Mouse (Mus musculus): ENCODE measurements around the gene Tenm4.

The Tenm4 gene

GRCm38 (mm10) chr7:96203812-96204560 lies 32.9 kb downstream of the Tenm4 start:
- no peak for DNase-seq (ENCODE audit: low spot score)

DNA sequence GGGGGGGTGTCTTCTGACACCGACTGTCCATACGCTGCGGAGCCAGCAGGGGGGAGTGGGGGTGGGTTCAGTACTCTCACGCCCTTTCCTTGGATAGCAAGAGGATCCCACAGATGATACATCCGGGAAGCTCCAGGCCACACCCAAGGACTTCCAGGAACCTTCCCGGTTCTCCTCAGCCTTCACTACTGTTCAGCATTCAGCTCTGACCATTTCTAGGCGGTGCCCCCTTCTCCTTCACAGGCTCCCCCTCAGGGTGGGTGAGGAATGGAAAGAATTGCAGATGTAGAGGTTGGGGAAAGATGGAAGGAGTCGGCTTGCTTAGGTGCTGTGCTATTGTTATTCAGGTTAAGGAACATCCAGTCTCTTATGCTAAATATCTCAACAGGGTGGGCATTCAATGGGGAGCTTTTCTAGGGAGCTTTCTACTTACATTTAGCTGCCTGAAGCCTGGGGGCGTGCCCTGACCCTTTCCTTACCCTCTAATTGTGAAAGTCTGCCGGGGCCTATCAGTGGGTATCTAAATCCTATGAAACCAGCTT lies 33.8 kb downstream of the Tenm4 start:
- no peak for DNase-seq (ENCODE audit: low spot score)

DNA sequence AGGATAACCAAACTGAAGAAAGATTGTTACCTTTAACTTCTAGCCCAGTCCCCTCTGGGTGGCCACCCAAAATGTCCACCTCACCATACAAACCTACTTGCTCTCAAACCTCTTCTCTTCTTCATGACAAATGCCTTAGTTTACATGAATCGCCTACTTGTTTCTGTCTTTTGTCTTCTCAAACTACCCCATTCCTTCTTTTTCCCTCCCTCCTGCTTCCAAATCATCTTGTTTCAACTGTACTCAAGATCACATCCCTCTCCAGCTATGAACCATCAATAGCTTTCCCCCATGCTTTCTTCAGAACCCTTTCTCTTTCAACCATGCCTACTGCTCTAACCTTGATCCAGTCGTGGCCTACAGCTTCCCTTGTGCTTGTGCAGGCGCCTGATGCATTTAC lies 36.0 kb downstream of the Tenm4 start:
- DNase-seq (ENCODE audit: low spot score): no peak

- DNase-seq (ENCODE audit: low spot score): peak; percentile 75
These were observed 38.9 kb downstream of the Tenm4 start for GRCm38 (mm10) chr7:96209783-96210524.

- peak; percentile 65 for DNase-seq (ENCODE audit: low spot score)
These were observed 39.7 kb downstream of the Tenm4 start for GRCm38 (mm10) chr7:96210525-96211369.

GRCm38 (mm10) chr7:96211618-96212021 lies 40.6 kb downstream of the Tenm4 start:
- DNase-seq (ENCODE audit: low spot score): peak; percentile 45

DNA sequence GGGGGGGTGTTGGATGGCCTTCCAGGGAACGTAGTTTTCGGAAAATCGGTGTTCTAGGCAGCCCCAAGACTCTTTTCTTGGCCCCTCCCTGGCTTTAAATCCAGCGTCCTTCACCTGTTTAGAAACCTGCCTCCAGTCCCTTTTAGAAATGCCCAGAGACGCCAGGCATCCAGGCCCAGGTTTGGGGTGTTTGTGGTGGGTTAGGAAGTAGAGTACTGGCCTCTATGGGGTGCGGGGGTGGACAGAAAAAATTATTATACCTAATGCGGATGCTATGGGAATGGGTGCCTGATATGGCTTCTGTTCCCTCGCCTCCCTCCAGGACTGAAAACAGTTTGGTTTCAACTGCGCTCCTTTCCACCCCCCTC lies 41.2 kb downstream of the Tenm4 start:
- DNase-seq (ENCODE audit: low spot score): no peak

- peak; percentile 81 for DNase-seq (ENCODE audit: low spot score)
These were observed 41.8 kb downstream of the Tenm4 start for GRCm38 (mm10) chr7:96212592-96213541.

DNA sequence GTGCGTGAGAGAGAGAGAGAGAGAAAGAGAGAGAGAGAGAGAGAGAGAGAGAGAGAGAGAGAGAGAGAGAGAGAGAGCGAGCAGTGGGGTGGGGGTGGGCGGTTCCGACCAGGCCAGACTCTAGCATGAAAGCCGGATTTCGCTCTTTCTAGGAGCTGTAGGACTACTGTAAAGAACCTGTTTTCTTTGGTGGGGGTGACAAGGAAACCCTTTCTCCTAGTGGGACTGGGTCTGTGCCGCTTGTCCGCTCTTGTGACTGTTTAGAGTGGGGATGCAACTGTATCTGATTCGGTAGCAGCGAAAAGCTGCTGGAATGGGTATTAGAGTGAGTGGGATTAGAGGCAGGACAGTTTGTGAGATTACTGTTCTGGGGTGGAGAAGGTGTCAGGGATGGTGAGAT lies 42.7 kb downstream of the Tenm4 start:
- no peak for DNase-seq (ENCODE audit: low spot score)

DNA sequence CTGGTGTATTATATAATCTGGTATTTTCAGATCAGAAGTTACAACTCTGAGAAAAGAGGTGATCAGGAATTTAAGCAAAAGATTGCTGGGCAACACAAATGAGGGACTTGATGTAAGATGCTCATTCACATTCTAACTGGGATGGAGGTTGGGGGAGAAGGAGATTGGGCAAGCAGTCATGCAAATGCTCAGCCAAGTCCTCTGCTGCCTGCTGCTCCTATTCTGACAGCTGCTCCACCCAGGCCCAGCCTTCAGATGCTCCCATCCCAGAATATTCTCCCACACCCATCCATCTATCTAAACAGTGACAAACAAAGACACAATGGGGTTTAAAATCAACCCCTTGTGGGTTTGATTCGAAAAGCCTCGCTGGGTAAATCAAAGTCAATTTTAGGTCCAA lies 43.8 kb downstream of the Tenm4 start:
- no peak for DNase-seq (ENCODE audit: low spot score)

DNA sequence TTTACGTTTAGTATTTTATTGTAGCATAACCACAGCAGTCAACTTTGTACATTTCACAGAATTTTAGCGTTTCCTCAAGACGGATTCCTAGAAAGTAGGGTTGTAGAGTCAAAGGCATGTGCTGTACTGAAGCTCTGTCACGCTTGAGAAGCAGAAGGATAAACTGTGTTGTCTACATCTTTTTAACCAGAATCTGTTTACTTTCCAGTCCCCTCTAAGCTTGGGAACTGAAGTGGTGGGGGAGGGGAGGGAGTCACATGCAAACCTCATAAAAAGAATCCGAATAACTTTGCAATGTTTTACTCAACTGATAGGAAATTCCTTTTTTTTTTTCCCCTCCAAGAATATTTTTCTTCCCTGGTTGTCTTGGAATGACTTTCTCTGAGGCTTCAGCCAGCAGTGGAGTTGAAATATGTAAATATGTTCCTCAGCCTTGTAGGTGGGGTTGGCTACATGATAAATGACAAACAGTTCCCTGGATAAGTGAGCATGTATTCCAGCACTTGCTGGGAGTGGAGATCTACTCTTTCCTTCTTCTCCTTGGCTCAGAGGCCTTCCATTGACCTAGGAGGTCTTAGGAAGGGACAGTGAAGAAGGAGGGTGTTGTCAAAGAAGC lies 45.0 kb downstream of the Tenm4 start:
- DNase-seq (ENCODE audit: low spot score): no peak

GRCm38 (mm10) chr7:96219386-96219785 lies 48.3 kb downstream of the Tenm4 start:
- no peak for DNase-seq (ENCODE audit: low spot score)

DNA sequence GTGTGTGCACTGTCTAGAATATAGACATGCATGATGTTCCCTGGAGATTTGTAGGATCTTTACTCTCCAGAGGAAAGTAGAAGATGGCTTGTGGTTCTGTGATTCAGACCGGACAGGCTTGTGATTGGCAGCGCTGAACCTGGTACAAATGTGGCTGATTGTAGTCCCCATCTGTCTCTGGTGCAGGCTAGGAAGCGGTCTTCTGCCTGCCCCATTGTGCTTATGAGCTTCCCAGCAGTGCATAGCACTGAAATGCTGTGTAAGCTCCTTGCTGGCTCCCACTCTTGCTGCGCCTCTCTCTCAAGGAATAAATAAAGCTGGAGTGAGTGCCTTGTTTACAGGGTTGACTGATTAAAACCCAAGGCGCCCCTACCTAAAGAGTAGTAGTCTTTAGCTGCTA lies 49.6 kb downstream of the Tenm4 start:
- no peak for DNase-seq (ENCODE audit: low spot score)

GRCm38 (mm10) chr7:96222569-96222968 lies 51.5 kb downstream of the Tenm4 start:
- DNase-seq (ENCODE audit: low spot score): no peak

- DNase-seq (ENCODE audit: low spot score): no peak
These were observed 57.7 kb downstream of the Tenm4 start for GRCm38 (mm10) chr7:96228562-96229268.

DNA sequence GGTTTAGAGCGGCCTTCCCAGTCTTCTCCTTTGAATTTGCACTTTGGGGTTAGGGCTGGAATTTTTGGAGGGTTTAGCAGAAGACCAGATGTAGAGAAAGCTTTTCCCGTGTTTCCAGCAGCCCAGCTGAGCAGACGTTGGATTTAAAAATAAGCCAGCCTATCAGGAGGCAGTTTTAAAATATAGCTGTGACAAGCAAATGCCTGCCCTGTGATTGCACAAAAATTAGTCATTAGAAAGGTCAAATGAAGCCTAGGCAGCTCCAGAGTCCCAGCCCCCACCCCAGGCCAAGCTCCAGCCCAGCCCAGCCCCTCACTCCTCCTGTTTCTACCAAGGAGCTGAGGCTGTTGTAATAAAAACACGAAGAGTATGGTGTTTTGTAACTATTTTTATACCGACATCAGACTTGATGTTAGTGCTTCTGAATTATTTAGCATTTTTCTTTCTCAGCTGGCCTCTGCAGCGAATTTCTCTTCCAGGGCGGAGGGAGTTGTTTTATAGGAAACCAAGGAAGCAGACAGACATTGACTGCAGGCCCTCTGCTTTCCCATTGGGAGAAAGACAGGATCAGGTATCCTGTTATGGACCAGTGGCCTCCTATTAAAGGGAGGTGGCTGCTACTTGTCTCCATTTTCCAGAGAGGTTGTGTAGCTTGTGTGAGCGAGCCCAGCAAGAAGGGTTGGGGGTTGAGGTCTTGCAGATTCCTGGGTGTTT lies 59.1 kb downstream of the Tenm4 start:
- DNase-seq (ENCODE audit: low spot score): no peak

DNA sequence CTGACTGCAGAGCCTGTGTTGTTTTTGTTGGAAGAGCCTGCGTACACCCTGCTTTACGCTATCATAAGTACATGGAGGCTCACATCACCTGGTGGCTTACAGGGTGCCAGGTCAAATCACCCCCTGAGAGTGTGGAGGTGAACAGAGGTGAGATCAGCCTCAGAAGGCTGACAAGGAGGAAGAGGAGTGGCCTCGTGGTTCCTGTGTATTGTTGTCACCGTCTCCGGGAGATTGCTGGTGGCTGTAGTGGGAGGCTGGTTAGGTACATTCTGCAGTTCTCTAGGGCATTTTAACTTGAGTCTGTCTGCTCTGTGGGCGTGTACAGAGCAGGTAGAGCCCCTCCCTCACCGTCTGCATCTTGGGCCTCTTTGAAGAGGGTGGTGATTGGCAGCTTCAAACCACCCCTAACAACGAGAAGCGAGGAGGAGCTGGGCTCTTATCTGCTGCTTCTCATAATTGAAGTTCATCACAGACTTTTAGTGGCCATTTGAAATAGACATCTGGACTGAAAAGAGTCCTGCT lies 59.7 kb downstream of the Tenm4 start:
- no peak for DNase-seq (ENCODE audit: low spot score)

DNA sequence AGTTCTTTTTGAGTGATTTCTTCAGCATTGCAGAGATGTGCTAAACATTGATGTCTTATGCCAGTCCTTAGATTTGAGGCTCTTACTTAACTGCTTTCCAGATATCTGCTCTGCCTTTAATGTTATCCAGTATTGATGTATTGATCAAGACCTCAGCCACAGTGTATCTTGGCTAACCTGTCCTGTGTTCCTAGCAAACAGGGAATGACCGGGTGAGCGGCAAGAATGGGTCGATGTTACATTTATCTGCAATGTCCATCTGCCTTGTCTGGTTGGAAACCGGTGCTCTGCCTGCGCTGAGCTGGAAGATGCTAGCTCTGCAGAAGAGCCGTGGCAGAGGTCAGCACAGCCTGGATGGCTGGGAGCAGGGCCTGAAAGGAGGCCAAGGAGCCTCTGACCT lies 64.8 kb downstream of the Tenm4 start:
- DNase-seq (ENCODE audit: low spot score): no peak

- peak; percentile 20 for DNase-seq (ENCODE audit: low spot score)
These were observed 69.6 kb downstream of the Tenm4 start for GRCm38 (mm10) chr7:96240661-96241060.
